Mouse (Mus musculus) testis, postnatal 14 days (tissue): Measurements from ENCODE around the gene Ctsa.
"Not testable (repeated sequence)": the region's sequence is repeated elsewhere in the genome, so short reads cannot be mapped to it uniquely, and the experiment has no call there.

Source experiments
- DNase-seq: peaks from one replicate; pipeline ENCODE4 v3.0.0; 2021; ENCODE audit warnings: low spot score

Ctsa gene

GRCm38 (mm10) chr2:164832748-164833301, at the start of gene Ctsa:
Gene Ctsa (plus strand): TSS chr2:164832873.
- DNase-seq = peak; percentile 62

- no peak for DNase-seq
These were observed 48.6 kb upstream of the Ctsa start for GRCm38 (mm10) chr2:164783926-164784581.

- no peak for DNase-seq
These were observed 47.7 kb upstream of the Ctsa start for GRCm38 (mm10) chr2:164784869-164785420.

GRCm38 (mm10) chr2:164785481-164786387, 46.9 kb upstream of the Ctsa start, which contains the start of gene Snx21:
Gene Snx21 (plus strand): TSS chr2:164785823.
- peak; percentile 89 for DNase-seq

- no peak for DNase-seq
These were observed 46.2 kb upstream of the Ctsa start for GRCm38 (mm10) chr2:164786388-164786885.

GRCm38 (mm10) chr2:164787032-164787431, 45.6 kb upstream of the Ctsa start:
- DNase-seq = no peak

GRCm38 (mm10) chr2:164787779-164788178, 44.9 kb upstream of the Ctsa start:
- DNase-seq = no peak

GRCm38 (mm10) chr2:164788411-164788810, 44.3 kb upstream of the Ctsa start:
- DNase-seq = no peak

- DNase-seq = no peak
These were observed 42.2 kb upstream of the Ctsa start for GRCm38 (mm10) chr2:164790451-164790850.

- DNase-seq = no peak
These were observed 40.8 kb upstream of the Ctsa start for GRCm38 (mm10) chr2:164791841-164792261.

GRCm38 (mm10) chr2:164792400-164793190, 40.1 kb upstream of the Ctsa start:
- no peak for DNase-seq

GRCm38 (mm10) chr2:164793236-164793635, 39.4 kb upstream of the Ctsa start:
- DNase-seq = peak; percentile 60

- no peak for DNase-seq
These were observed 38.9 kb upstream of the Ctsa start for GRCm38 (mm10) chr2:164793772-164794171.

- DNase-seq = peak; percentile 79
These were observed 38.4 kb upstream of the Ctsa start for GRCm38 (mm10) chr2:164794293-164794692.

GRCm38 (mm10) chr2:164795868-164796267, 36.8 kb upstream of the Ctsa start:
- DNase-seq = no peak

- DNase-seq = not testable (repeated sequence)
These were observed 34.1 kb upstream of the Ctsa start for GRCm38 (mm10) chr2:164798554-164798953.

- DNase-seq = no peak
These were observed 32.2 kb upstream of the Ctsa start for GRCm38 (mm10) chr2:164800252-164801004.

GRCm38 (mm10) chr2:164803201-164803920, 29.3 kb upstream of the Ctsa start:
- DNase-seq = no peak

- DNase-seq = no peak
These were observed 28.8 kb upstream of the Ctsa start for GRCm38 (mm10) chr2:164803921-164804313.
